Mouse (Mus musculus) MEL (cell line): ENCODE results near the gene Acmsd.

Experiments used
- CHD2 ChIP-seq: IDR thresholded peaks from 2 replicates; pipeline ENCODE4 v1.6.1; 2011; ENCODE audit warnings: low read length, improper control_type of control experiment
- CTCF ChIP-seq, 3 experiments: IDR thresholded peaks in 2 of 3; conservative IDR thresholded peaks in 1 of 3; 2 replicates each; pipeline ENCODE4 v1.5.1; 2011 to 2012; ENCODE audit warnings: low read length in 3 of 3, low read depth in 2 of 3, mild to moderate bottlenecking in 2 of 3, improper control_type of control experiment in 1 of 3, inconsistent platforms in 1 of 3, mixed read lengths in 1 of 3, moderate library complexity in 1 of 3; ENCODE audit not compliant: control insufficient read depth in 1 of 3, insufficient read depth in 1 of 3, poor library complexity in 1 of 3, severe bottlenecking in 1 of 3

DNA sequence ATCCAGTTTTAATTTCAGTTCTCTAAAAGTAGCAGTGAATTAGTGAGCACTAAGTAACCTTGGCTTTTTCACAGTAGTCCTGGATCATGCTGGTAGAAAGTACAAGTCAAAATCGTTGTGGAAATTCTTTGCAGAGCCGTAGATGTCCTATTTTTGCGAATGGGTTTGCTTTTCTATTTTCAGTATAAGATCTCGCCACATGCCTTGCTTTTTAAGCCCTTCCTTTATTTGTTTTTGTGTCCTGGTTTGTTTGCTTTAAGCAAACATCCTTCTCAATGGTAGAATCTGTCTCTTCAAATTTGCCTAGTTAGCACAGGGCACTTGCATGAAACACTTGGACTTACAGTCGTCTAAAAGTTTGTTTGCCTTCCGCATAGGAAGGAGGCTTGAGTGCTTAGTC is 47.0 kb downstream of the Acmsd start:
- TF ChIP-seq CHD2 (no peak), CTCF (IDR thresholded peaks at IDR 0.05 in 2 of 3, conservative IDR thresholded peaks at IDR 0.05 in 1 of 3; ENCODE audit: control insufficient read depth in 1 of 3, insufficient read depth in 1 of 3, low read depth in 2 of 3, low read length in 3 of 3, poor library complexity in 1 of 3, severe bottlenecking in 1 of 3) (no peak)
